Mouse (Mus musculus) MEL-GATA-1-ER (cell line): Measurements from ENCODE around the gene Morn4.
"Not testable (repeated sequence)": the region's sequence is repeated elsewhere in the genome, so short reads cannot be mapped to it uniquely, and the experiment has no call there.

Source experiments
- DNase-seq: peaks from one replicate; pipeline ENCODE4 v3.0.0-alpha.2; 2012; ENCODE audit warnings: low read depth; ENCODE audit errors: extremely low read depth

Morn4 gene

GRCm38 (mm10) chr19:42085690-42086089 is 467 bp downstream of the Morn4 start:
- no peak for DNase-seq

DNA sequence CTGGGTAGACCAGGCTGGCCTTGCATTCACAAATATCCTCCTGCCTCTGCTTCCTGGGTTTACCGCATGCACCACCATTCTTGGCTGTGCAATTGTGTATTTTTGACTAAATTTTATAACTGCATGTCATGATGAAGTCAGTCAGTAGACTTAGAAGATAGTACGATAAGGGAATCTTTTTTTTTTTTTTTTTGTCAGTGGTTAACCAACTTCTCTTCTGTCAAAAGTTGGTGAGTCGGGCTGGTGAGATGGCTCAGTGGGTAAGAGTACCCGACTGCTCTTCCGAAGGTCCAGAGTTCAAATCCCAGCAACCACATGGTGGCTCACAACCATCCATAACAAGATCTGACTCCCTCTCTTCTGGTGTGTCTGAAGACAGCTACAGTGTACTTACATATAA is 4.5 kb downstream of the Morn4 start:
- not testable (repeated sequence) for DNase-seq

- no peak for DNase-seq
These were observed 5.7 kb downstream of the Morn4 start for GRCm38 (mm10) chr19:42080469-42080868.

DNA sequence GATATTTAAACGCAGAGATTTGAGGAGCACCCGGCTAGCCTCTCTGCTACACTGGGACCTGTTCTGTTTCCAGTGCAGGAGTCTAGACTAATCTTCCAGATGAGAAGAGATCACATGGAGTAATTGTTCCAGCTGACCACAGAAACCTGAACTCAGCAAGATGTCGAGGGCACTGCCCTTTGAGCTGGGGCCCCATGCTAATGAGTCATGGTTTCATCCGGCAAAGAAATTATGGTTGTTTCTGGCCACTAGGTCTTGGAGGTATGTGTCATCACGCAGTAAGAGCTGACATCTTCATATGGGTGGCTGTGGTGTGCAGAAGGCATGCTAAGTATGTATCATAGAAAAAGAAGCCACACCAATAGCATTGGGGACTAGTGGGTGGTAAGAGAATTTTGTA is 6.2 kb downstream of the Morn4 start:
- DNase-seq, result no peak

DNA sequence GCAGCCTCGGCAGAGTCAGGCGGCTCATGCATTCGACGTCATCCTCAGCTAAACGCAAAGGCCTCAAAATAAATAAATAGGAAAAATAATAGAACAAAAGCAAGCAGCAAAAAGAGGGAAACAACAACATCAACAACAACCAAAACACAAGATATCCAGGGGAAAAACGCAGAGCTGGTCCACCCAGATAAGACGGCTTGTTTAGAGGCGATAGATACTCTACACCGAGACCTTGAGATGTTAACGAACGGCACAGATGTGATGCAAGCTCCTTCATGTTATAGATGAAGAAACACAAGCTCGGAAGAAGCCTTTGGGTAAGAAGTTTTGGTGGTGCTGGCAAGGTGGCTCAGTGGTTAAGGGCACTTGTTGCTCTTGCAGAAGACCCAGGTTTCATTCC is 7.2 kb downstream of the Morn4 start:
- DNase-seq, result no peak

DNA sequence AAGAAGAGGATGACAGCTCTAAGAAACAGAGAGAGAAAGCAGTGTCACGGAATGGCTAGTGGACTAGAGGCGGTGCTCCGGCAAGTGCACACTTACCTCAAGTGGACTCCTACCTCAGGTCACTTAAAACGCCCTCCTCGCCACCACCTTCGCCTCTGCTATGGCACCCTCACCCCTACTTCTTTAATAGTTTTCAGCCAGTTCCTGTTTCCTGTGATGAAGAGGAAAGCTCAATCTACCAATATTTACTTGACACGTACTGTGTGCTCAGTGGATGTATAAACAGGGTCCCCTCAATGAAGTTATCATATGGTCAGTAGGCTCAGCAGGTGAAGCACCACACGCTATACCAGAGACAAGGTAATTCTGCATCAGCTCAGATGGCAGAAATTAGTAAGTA is 7.6 kb downstream of the Morn4 start:
- DNase-seq, result no peak

GRCm38 (mm10) chr19:42075992-42076391 is 10.2 kb downstream of the Morn4 start:
- no peak for DNase-seq

DNA sequence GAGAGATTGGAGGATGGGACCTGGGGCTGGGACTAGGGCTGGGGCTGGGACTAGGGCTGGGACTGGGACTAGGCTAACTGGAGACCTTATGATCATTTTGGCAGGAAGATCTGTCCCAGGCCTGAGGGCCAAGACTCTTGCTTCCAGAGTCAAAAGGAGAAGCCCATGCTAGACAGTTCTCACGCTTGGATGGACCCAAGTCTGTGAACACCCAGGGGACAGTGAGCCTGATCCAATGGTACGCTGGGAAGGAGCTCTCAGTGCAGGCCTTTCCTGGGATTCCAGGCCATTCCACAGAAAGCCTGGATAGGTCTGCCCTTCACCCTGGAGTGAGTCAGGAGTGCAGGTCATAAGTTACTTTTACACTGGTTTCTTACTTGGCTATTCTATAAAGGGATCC is 11.1 kb downstream of the Morn4 start:
- no peak for DNase-seq

DNA sequence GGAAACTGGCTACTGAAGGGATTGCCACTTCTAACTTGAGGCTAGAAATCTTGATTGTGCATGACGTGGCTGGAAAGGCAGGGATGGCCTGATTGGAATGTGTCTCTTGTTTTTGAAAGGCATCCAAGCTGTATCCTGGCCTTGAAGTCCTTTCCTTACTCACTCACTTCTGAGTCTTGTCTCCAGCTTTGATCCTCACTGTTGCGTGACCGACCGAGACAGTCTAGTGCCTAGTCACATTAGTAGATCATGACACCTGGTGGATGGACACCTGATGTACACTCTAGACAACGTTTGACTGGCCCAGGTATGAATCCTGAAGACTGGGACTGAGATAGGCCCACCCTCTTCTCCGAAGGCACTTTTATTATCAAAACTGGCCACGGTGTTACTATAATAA is 13.4 kb downstream of the Morn4 start:
- no peak for DNase-seq

- no peak for DNase-seq
These were observed 14.1 kb downstream of the Morn4 start for GRCm38 (mm10) chr19:42071886-42072608.

GRCm38 (mm10) chr19:42071221-42071620 is 14.9 kb downstream of the Morn4 start:
- DNase-seq, result no peak

- no peak for DNase-seq
These were observed 17.0 kb downstream of the Morn4 start for GRCm38 (mm10) chr19:42069241-42069525.

DNA sequence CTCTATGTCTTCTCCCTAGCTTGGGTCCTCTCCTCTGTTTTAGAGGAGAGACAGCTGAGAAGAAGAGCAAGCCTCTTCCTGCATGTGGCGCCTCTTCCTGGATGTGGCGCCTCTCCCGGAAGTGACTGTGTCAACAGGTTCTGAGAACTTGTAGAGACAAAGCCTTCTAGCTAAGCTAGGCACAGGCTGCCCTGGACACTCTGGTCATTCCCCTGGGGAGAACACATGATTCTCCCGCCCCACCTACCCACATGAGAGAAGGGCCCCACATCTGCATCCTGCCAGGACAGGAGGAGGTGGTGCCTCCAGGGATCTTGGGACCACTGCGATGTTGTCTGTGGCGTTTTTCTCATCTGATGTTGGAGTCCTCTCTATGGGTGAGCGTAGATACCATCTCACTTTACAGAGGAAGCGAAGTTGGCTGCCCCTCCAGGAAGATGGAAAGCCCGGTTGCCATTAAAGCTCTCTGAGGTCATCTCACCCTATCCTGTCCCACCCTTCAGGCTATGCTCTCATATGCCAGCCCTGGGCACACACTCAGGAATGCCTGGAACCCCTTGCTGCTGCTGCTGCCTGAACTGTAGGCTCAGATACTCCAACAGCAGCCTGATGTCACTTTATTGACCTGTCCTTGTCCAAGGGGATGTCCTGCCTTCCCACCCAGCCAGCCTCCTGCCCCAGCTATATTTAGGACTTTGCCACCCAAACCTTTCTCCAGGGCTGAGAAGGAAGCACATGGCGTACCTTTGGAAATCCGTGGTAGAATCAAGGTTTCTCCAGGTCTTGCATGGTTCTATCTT is 17.5 kb downstream of the Morn4 start:
- no peak for DNase-seq

- no peak for DNase-seq
These were observed 24.7 kb downstream of the Morn4 start for GRCm38 (mm10) chr19:42061443-42061842.

GRCm38 (mm10) chr19:42058426-42058825 is 27.7 kb downstream of the Morn4 start:
- DNase-seq, result no peak

DNA sequence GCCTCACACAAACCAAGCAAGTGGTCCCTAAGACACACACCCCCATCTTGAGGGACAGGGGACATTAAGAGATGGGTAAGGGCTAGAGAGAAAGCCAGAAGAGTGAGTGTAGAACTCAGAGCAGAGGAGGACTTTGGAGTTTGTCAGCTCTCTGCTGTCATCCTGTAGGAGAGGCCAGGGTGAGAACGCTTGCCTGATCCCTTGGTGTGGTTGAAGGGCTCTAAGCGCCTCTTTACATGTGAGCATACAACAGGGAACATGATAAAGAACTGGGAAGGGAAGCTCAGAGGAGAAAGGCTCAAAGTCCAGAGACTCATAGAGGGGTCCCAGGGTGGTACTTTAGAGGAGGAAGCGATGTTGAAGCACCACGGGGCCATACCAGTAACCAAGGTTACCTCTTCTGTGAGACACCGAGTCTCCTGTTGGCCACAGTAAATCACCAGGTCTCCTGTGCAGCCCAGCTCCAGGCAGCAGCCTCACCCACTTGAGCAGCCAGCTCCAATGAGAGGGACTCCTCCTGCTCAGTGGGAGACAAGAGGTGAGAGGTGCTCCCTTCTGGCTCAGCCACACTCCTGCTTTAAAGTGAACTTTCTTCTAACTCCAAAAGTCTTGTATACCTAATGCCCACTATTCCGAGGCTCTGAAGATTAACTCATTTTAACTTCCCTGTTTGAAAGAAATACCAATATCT is 29.3 kb downstream of the Morn4 start:
- DNase-seq, result no peak

- no peak for DNase-seq
These were observed 30.3 kb downstream of the Morn4 start for GRCm38 (mm10) chr19:42055881-42056280.

GRCm38 (mm10) chr19:42054255-42054654 is 31.9 kb downstream of the Morn4 start:
- DNase-seq, result no peak

DNA sequence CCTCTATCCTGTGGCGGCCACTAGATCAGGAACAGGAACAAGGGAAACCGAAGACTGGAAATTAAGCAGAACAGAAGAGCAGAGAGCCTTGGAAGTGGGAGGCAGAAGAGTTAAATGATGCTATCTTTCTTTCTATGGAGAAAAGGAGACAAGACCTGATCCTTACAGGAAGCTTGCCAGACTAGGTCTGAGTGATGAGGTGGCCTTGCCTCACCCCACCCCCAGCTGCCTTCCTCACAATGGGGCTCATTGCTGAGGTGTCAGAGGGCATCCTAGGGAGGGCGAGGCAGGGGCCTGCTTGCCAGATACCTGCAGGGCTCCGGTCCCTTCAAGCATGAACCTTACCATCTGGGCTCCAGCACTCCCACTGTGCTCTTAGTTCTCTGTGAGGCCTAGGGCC is 34.2 kb downstream of the Morn4 start, which contains the start of gene 4933411K16Rik:
Gene 4933411K16Rik (plus strand): TSS at position 301 of the 400 bp plus-strand sequence.
- DNase-seq, result no peak

- DNase-seq, result no peak
These were observed 34.8 kb downstream of the Morn4 start for GRCm38 (mm10) chr19:42051351-42051750.

DNA sequence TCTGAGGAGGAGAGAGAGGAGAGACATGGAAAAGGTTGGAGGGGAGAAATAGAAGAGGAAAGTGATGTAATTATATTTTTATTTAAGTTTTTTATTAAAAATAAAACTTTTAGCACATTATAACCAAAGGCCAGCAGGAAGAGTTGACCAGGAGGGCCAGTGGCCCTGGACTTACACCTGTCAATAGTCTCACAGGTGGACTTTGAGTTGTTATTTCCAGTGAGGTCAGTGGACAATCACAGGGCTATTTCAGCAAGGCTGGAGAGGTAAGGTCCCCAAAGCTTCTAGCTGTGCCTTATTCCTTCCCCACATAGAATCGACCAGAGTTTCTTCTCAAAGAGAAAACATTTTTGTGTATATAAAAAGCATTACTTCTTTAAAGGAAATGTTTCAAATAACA is 35.9 kb downstream of the Morn4 start:
- DNase-seq, result no peak
